Mouse (Mus musculus) kidney, adult 9 months (tissue): ENCODE data around the gene Chd9.
"Not testable (repeated sequence)": the region's sequence is repeated elsewhere in the genome, so short reads cannot be mapped to it uniquely, and the experiment has no call there.

ENCODE experiments used
- DNase-seq: peaks from one replicate; pipeline ENCODE4 v3.0.0; 2022

Chd9 gene

DNA sequence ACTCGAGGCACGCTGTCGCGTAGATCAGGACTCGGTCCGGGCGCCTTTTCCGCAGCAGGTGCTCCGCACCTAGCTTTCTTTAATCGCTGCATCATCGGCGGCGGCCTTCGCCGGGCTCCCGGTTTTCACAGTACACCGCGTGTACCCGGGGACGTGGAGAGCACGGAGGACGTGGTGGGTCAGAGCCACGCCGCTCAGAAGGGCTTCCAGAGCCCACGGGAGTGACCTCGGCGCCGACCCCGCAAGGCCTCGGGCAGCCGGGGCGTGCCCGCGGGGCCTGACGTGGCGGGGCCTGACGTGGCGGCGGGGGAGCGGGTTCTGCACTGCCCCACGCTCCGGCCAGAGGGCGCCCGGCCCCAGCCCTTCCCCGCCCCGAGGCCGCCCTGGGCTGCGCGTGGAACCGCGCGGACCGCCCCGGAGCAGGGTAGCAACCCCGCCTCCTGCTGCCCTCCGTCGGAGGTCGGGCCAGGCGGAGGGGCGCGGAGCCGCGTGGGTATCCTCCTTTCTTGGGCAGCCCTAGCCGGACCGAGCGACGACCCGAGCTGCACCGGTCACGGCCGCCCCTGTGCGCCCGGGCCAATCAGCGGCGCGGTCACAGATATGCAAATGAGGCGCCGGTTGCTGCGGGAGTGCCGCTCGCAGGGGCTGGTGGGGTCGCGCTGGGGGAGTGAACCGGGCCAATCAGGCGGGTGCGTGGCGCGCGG lies 79.8 kb downstream of the Chd9 start:
- peak; percentile 98 for DNase-seq

DNA sequence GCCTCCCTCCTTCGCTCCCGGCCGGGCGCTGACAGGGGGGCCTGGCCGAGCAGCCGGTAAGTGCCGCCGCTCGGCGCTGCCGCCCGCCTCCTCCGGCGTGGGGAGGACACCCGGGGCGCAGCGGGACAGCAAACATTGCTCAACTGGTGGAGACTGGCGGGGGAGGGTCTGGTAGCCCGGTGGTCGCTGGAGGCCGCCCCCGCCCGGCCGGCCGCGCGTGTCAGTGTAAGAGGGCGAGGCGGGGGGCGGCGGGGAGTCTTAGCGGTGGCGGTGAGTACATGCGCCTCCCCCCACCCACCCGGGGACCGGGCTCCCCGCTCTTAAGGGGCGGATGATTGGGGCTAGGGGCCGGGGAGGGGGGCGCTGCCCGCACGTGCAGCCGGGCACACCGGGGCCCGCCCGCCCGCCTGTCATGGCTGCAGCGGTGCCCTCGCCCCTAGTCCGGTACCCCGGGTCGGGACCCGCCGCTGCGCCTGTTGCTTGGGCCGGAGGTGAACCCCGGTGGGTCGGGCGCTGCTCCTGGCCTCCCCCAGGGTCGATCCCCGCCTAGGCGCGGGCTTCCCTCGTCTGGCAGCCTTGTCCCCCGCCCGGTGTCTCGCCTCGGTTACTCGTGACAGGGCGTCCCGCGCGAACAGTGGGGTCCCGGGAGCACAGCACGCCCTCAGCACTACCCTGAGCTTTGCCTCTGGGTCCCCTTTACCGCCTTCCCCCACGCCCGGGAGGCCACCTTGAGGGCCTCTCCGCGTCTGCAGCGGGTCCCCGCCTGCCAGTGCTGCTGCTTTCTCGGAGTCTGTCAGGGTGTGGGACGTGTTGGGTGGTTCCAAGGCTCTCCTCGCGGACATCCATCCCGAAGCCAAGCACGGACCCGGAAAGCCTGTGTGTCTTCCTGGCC lies 80.7 kb downstream of the Chd9 start:
- peak; percentile 57 for DNase-seq

DNA sequence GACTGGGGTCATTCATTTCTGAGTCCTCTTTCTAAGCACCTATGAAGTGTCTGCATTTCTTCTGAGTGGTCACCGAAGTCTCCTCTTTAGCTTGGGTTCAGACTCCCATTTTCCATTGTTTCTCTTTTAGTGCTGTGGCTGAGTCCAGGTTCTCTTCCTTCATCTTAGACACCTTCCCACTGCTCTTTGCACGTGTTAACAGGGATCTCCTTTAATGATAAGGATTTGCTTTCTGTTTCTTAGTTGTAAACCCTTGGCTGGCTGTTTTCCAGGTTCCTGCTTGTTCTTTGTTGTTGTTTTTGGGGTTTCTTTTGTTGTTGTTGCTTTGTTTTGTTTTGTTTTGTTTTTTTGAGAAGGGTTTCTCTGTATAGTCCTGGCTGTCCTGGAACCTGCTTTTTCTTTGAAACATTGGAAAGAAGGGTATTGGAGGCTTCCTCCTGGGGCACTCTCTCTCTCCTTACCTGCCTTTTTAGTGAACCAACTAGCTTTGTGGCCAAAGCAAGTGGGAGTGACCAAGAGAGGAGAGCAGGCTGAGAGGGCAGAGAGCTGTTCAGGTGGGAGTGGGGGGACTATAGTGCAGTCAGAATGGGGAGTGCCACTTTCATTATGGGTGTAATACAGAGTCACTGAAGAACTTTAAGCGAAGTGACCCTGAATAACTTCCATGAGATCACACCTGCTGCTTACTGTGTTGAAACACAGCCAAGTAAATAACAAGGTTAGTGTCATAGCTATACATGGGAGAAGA lies 95.2 kb downstream of the Chd9 start:
- DNase-seq, result no peak

- no peak for DNase-seq
Measured at GRCm38 (mm10) chr8:90928412-90928811, 100.3 kb downstream of the Chd9 start.

DNA sequence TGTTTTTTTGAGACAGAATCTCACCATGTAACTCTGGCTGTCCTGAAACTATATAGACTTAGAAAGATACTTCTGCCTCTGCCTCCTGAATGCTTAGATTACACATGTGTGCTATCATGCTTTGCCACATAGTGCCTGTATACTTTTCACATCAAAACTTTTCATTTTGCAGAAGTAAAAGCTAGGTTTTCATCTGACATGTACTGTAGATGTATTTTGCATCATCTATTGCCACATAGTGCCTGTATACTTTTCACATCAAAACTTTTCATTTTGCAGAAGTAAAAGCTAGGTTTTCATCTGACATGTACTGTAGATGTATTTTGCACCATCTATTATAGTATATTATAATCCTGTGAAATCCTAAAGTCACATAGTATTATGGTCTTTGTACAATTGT lies 102.0 kb downstream of the Chd9 start:
- not testable (repeated sequence) for DNase-seq

DNA sequence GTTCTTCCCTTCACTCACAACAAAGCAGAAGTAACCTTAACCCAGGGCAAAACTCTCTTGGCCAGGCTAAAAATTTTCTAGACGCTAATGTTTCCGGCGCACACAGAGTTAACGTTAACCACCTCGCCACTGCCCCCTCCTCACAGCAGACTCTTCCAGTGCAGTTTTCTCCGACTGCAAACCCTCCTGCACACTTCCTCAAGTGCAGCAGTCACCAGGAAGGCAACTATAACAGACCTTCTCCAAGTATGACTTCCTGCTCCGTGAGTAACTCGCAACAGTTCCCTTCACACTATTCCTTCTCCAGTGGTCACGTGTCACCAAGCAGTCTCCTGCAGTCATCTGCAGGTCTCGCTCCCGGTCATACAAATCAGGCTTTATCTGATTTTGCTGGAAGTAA lies 104.8 kb downstream of the Chd9 start:
- no peak for DNase-seq

GRCm38 (mm10) chr8:90934786-90935185 lies 106.6 kb downstream of the Chd9 start:
- no peak for DNase-seq

- DNase-seq, result peak; percentile 68
Measured at GRCm38 (mm10) chr8:90936840-90937239, 108.7 kb downstream of the Chd9 start.

- no peak for DNase-seq
Measured at GRCm38 (mm10) chr8:90938352-90938930, 110.3 kb downstream of the Chd9 start.

DNA sequence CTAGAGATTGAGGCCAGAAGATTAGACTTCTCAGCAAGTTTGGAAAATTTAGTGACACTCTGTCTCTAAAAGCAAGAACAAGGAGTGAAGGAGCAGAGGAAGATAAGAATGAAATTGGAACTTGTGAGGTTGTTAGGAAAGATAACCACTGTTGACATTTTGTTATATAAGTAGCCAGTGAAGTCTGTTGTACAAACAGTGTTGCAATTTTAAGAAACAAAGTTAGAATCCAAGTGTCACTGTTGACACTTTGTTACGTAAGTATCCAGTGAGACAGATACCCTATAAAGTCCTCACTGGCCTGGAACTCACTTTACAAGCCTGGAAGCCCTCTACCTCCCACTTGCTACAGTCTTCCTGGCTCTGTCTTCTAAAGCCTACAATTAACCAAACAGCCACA lies 111.7 kb downstream of the Chd9 start:
- DNase-seq, result no peak

- DNase-seq, result no peak
Measured at GRCm38 (mm10) chr8:90943770-90944169, 115.6 kb downstream of the Chd9 start.

- DNase-seq, result peak; percentile 81
Measured at GRCm38 (mm10) chr8:90954802-90955760, 126.9 kb downstream of the Chd9 start.

GRCm38 (mm10) chr8:90955761-90956136 lies 127.6 kb downstream of the Chd9 start:
- DNase-seq, result no peak

DNA sequence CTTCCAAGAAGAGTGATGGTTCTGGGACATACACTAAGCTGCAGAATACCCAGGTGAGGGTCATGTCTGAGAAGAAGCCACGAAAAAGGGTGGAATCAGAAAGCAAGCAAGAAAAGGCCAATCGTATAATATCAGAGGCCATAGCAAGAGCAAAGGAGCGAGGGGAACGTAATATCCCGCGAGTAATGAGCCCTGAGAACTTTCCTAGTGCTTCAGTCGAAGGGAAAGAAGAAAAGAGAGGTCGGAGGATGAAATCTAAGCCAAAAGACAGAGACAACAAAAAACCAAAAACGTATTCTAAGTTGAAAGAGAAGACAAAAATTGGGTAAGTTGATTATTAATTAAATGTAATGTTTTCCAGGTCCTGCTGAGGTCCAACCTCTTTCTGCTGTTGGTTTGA lies 128.2 kb downstream of the Chd9 start:
- DNase-seq, result peak; percentile 29

DNA sequence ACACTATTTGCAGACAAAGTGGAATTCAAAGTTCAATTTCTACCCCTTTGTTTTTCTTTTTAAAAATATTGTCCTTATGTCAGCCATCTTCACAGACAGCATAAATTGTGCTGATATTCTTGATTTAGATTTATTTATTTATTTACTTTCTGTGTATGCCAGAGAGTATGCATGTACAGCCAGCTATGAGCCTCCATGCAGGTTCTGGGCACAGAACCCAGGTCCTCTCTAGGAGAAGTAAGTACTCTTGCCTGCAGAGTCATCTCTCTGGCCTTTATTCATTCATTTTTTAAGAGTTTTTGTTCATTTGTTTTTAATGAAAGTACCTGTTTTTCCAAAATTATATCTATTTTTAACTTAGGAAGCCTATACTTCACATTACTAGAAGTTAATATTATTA lies 129.6 kb downstream of the Chd9 start:
- no peak for DNase-seq

- DNase-seq, result no peak
Measured at GRCm38 (mm10) chr8:90959721-90960120, 131.6 kb downstream of the Chd9 start.

- DNase-seq, result no peak
Measured at GRCm38 (mm10) chr8:90961603-90962002, 133.5 kb downstream of the Chd9 start.

DNA sequence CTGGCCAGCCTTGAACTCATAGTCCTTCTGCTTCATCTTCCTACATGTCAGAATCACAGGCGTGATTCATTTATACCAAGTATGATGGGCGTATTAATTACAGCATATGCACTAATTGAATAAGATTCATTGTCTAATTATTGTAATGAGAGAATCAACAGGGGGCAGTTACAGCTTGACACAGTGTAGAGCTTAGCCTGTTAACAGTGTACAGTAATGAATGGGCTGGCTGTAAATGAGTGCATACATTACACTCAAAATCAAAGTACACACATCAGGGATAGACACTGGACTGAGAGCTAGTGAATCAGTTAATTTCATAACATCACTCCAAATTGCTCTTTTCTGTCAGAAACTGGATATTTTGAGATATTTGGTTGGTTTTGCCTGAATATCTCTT lies 135.9 kb downstream of the Chd9 start:
- DNase-seq, result no peak

GRCm38 (mm10) chr8:90965467-90966170 lies 137.5 kb downstream of the Chd9 start:
- DNase-seq, result no peak

DNA sequence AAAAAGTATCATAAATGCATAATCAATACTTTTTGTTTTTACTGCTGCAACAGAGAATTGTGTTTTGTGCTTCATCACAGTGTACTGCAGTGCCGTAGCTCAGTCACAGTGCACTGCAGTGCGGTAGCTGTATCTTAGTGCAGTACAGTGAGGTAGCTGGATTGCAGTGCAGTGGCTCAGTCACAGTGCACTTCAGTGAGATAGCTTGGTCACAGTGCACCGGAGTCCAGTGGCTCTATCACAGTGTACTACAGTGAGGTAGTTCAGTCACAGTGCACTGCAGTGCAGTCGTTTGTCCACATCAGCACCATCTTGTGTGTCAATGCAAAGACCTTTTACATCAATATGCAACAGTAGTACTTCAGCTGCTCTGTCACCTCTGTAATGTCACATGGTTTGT lies 140.2 kb downstream of the Chd9 start:
- no peak for DNase-seq

GRCm38 (mm10) chr8:90976960-90977371 lies 148.8 kb downstream of the Chd9 start:
- DNase-seq, result no peak
